Mouse (Mus musculus) small intestine, adult 2 months (tissue): ENCODE data around the gene Nedd9. TPM values are rescaled to one million over a fixed set of nuclear protein-coding genes. Genes with fewer than 3 reads are reported as not detected.

Source experiments
- H3K27ac ChIP-seq: fragments of 200-500 bp; 2 replicates; pipeline ENCODE4 v1.5.1; 2012; ENCODE audit warnings: low read depth, low read length, control low read depth, inconsistent platforms; ENCODE audit not compliant: insufficient read depth
- H3K27me3 ChIP-seq: fragments of 200-500 bp; 2 replicates; pipeline ENCODE4 v1.6.1; 2012; ENCODE audit warnings: mild to moderate bottlenecking, moderate library complexity, low read length, inconsistent platforms; ENCODE audit not compliant: control insufficient read depth, insufficient read depth
- H3K36me3 ChIP-seq: fragments of 200-500 bp; 2 replicates; pipeline ENCODE4 v1.6.1; 2012; ENCODE audit warnings: mild to moderate bottlenecking, low read length, control low read depth, inconsistent platforms; ENCODE audit not compliant: control insufficient read depth, insufficient read depth
- H3K4me1 ChIP-seq: fragments of 200-500 bp; 2 replicates; pipeline ENCODE4 v1.6.1; 2012; ENCODE audit warnings: low read length, inconsistent platforms, mixed read lengths; ENCODE audit not compliant: control insufficient read depth, insufficient read depth, insufficient read length
- H3K4me3 ChIP-seq: fragments of 200-500 bp; 2 replicates; pipeline ENCODE4 v1.5.1; 2012; ENCODE audit warnings: low read depth, mild to moderate bottlenecking, control low read depth, inconsistent platforms, low read length, moderate library complexity
- CTCF ChIP-seq: fragments of 200-500 bp; IDR thresholded peaks from 2 replicates; pipeline ENCODE4 v1.5.1; 2012; ENCODE audit warnings: low read depth, mild to moderate bottlenecking, control low read depth, inconsistent platforms, low read length, moderate library complexity, mixed read lengths; ENCODE audit not compliant: insufficient replicate concordance, insufficient read length; ENCODE audit errors: extremely low read depth
- POLR2A ChIP-seq: fragments of 200-500 bp; IDR thresholded peaks from 2 replicates; pipeline ENCODE4 v1.6.1; 2012; ENCODE audit warnings: low read depth, mild to moderate bottlenecking, control low read depth, inconsistent platforms, low read length, moderate library complexity
- WGBS: fragments of 180-500 bp; shearing (Covaris S2); methylation state at CpG from one replicate; pipeline ENCODE4 v1.1.7; 2018; 5-methylcytosine and 5-hydroxymethylcytosine counted together
- polyA plus RNA-seq: library from polyadenylated mRNA; depleted of rRNA; stranded (reverse); fragments of >200 nt; gene quantifications from 2 replicates; pipeline ENCODE4 v1.2.3, GENCODE M21; 2012

Nedd9 gene
- polyA plus RNA-seq, 1 experiment, result 18.1 TPM

GRCm38 (mm10) chr13:41456292-41457029 lies 30.7 kb downstream of the Nedd9 start:
- WGBS, result 45% methylated on average over 14 of the region's 14 CpGs
- no peak overlapping the region for H3K4me3 ChIP-seq
- no peak for TF ChIP-seq CTCF
- no peak for TF ChIP-seq POLR2A
- no peak overlapping the region for H3K27ac ChIP-seq
- H3K4me1 ChIP-seq, result peaks cover 11% of the 10 kb centered on the region; the same call in 1 of the 2 replicates
- H3K36me3 ChIP-seq, result no peaks in the 10 kb centered on the region
- H3K27me3 ChIP-seq, result no peaks in the 10 kb centered on the region

GRCm38 (mm10) chr13:41453227-41454193 lies 33.7 kb downstream of the Nedd9 start:
- WGBS, result 49% methylated on average over 15 of the region's 15 CpGs
- H3K27ac ChIP-seq, result no peak overlapping the region
- TF ChIP-seq CTCF (no peak), POLR2A (no peak)
- H3K4me3 ChIP-seq, result no peak overlapping the region
- no peaks in the 10 kb centered on the region for H3K36me3 ChIP-seq
- H3K4me1 ChIP-seq, result peaks cover 4% of the 10 kb centered on the region; the same call in 1 of the 2 replicates
- H3K27me3 ChIP-seq, result no peaks in the 10 kb centered on the region

- WGBS, result 93% methylated on average over 6 of the region's 6 CpGs
Observed at GRCm38 (mm10) chr13:41450821-41451220, 36.3 kb downstream of the Nedd9 start.

GRCm38 (mm10) chr13:41449211-41449610 lies 38.0 kb downstream of the Nedd9 start:
- Histone ChIP-seq H3K4me3 (no peak overlapping the region), H3K27me3 (no peaks in the 10 kb centered on the region), H3K4me1 (peaks cover 4% of the 10 kb centered on the region), H3K36me3 (no peaks in the 10 kb centered on the region), H3K27ac (no peak overlapping the region)
- TF ChIP-seq CTCF, result no peak
- 86% methylated on average over 2 of the region's 2 CpGs for WGBS

More at GRCm38 (mm10) chr13:41450821-41451220, 36.3 kb downstream of the Nedd9 start:
- Histone ChIP-seq H3K4me3 (no peak overlapping the region), H3K4me1 (peaks cover 4% of the 10 kb centered on the region), H3K36me3 (no peaks in the 10 kb centered on the region), H3K27me3 (no peaks in the 10 kb centered on the region), H3K27ac (no peak overlapping the region)
- TF ChIP-seq POLR2A (no peak), CTCF (no peak)

GRCm38 (mm10) chr13:41447209-41447608 lies 40.0 kb downstream of the Nedd9 start:
- no peaks in the 10 kb centered on the region for H3K27me3 ChIP-seq
- no peaks in the 10 kb centered on the region for H3K36me3 ChIP-seq
- 87% methylated on average over 6 of the region's 6 CpGs for WGBS
- no peak overlapping the region for H3K27ac ChIP-seq
- TF ChIP-seq POLR2A (no peak), CTCF (no peak)
- no peaks in the 10 kb centered on the region; the same call in 1 of the 2 replicates for H3K4me1 ChIP-seq
- no peak overlapping the region for H3K4me3 ChIP-seq

GRCm38 (mm10) chr13:41446591-41446990 lies 40.6 kb downstream of the Nedd9 start:
- Histone ChIP-seq H3K27me3 (no peaks in the 10 kb centered on the region), H3K4me3 (no peak overlapping the region), H3K4me1 (no peaks in the 10 kb centered on the region; the same call in 1 of the 2 replicates), H3K36me3 (no peaks in the 10 kb centered on the region), H3K27ac (no peak overlapping the region)
- WGBS, result 98% methylated on average over 1 of the region's 1 CpGs
- TF ChIP-seq CTCF, result no peak
- TF ChIP-seq POLR2A, result no peak
